29 mouse cellular contexts compared by ENCODE assay signal in the genomic region with DNA sequence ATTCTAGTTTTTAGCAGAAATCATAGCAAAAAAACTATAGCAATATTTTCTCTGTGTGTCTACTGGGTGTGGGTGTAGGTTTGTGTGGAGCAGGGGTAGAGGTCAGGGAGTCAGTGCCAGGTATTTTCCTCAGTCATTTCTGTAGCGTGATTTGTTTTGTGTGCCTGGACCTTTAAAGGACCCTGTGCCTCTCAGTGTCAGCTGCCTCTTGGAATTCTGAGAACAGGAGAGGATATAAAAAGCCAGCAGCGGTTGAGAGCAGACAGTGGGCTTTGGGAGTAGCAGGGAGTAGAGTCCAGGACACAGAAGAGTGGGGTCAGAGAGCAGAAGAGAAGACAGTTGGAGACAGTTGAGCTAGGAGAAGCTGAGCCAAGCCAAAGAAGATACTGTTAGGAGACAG. TPM values are rescaled to one million over a fixed set of nuclear protein-coding genes. Genes with fewer than 3 reads are reported as not detected.
"Had no signal": no experiment of that assay in that cellular context is flagged by ENCODE, and none has a peak within 500 bp of the region (broad histone marks: within the 10 kb centered on the region; RNA-seq: fewer than 3 reads in every experiment).

No protein-coding gene starts in this region.

- DNase-seq: forebrain, postnatal 0 days; gastrocnemius, postnatal 14 days; gastrocnemius, postnatal 36 days; heart, adult 18-20 months; heart, postnatal 36 days; kidney, adult 11 months; kidney, adult 2 months; kidney, adult 9 months; kidney, postnatal 14 days; kidney, postnatal 36 days; layer of hippocampus, adult 9-11 months; layer of hippocampus, postnatal 36 days; left cerebral cortex, postnatal 4 days had no signal

- H3K36me3 ChIP-seq: hindbrain, embryonic 13.5 days; hindbrain, embryonic 15.5 days; kidney, embryonic 15.5 days; limb, embryonic 13.5 days; limb, embryonic 15.5 days; liver, embryonic 12.5 days had no signal

- H3K4me3 ChIP-seq: hindbrain, embryonic 13.5 days; hindbrain, embryonic 15.5 days; kidney, embryonic 15.5 days; limb, embryonic 13.5 days; limb, embryonic 15.5 days; liver, embryonic 12.5 days had no signal

- H3K4me1 ChIP-seq: limb, embryonic 13.5 days had no signal

- ATAC-seq: forebrain, postnatal 0 days; hindbrain, postnatal 0 days; intestine, embryonic 16.5 days; liver, embryonic 12.5 days had no signal

- H3K27ac ChIP-seq: hindbrain, embryonic 13.5 days; hindbrain, embryonic 15.5 days; hindbrain, postnatal 0 days; kidney, embryonic 15.5 days; kidney, postnatal 0 days; limb, embryonic 13.5 days; limb, embryonic 15.5 days; liver, embryonic 12.5 days; liver, embryonic 14.5 days had no signal

- H3K4me2 ChIP-seq: hindbrain, embryonic 13.5 days; hindbrain, embryonic 15.5 days; kidney, embryonic 15.5 days; limb, embryonic 13.5 days; limb, embryonic 15.5 days; liver, embryonic 12.5 days had no signal

- H3K9ac ChIP-seq: forebrain, postnatal 0 days; hindbrain, embryonic 13.5 days; hindbrain, embryonic 15.5 days; kidney, embryonic 15.5 days; limb, embryonic 13.5 days; limb, embryonic 15.5 days; liver, embryonic 12.5 days; liver, embryonic 14.5 days had no signal

- H3K9me3 ChIP-seq: hindbrain, embryonic 13.5 days; hindbrain, embryonic 15.5 days; kidney, embryonic 15.5 days; limb, embryonic 13.5 days; limb, embryonic 15.5 days; liver, embryonic 12.5 days had no signal

- H3K27me3 ChIP-seq: hindbrain, embryonic 13.5 days; hindbrain, embryonic 15.5 days; kidney, embryonic 15.5 days; limb, embryonic 13.5 days; limb, embryonic 15.5 days; liver, embryonic 12.5 days had no signal

RNA-seq across cellular contexts. Expression of gene Ttc39d, which starts 12.9 kb away (rescaled TPM):
- total RNA-seq: gastrocnemius, adult 18-20 months; gastrocnemius, postnatal 36 days; heart, postnatal 36 days; hematopoietic stem cell, adult 5-6 weeks; hindbrain, postnatal 0 days; liver, adult 2 months had no signal
- polyA plus RNA-seq: hindbrain, embryonic 11.5 days; intestine, embryonic 14.5 days; intestine, embryonic 16.5 days; kidney, postnatal 0 days; large intestine, adult 2 months; liver, adult 2 months; liver, embryonic 12.5 days had no signal
